Comparison of ENCODE assay signal across 28 mouse cellular contexts in the genomic region with DNA sequence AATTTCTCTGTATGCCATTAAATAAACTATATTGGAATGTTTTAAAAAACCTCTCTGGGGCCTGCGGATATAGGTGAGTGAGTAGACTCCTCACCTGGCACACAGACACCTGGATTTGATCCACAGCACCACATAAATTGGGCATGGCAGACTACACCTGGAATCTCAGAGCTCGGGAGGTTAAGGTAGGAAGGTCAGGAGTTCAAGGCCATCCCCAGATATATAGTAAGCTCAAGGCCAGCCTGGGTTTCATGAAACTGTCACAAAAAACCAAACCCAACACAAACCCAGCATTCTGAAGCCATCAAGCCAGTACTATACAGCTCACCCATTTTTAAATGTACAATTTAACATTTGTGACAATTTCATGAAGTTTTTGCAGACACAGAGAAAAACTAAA.
"Had no signal": no experiment of that assay in that cellular context is flagged by ENCODE, and none has a peak within 500 bp of the region (broad histone marks: within the 10 kb centered on the region; RNA-seq: fewer than 3 reads in every experiment).

No protein-coding gene starts in this region.

- H3K9me3 ChIP-seq: embryonic facial prominence, embryonic 10.5 days; embryonic facial prominence, embryonic 12.5 days; embryonic facial prominence, embryonic 13.5 days; embryonic facial prominence, embryonic 15.5 days; forebrain, embryonic 10.5 days; forebrain, embryonic 12.5 days; forebrain, embryonic 13.5 days; forebrain, embryonic 15.5 days had no signal

- ATAC-seq: forebrain, embryonic 14.5 days; forebrain, embryonic 15.5 days; forebrain, embryonic 16.5 days; forebrain, postnatal 0 days had no signal

- H3K4me3 ChIP-seq: embryonic facial prominence, embryonic 10.5 days; embryonic facial prominence, embryonic 12.5 days; embryonic facial prominence, embryonic 13.5 days; embryonic facial prominence, embryonic 15.5 days; erythroblast, embryonic 14.5 days; forebrain, embryonic 10.5 days; forebrain, embryonic 12.5 days; forebrain, embryonic 13.5 days; forebrain, embryonic 15.5 days; gastrocnemius, adult 2 months; heart, adult 2 months had no signal

- H3K4me1 ChIP-seq: embryonic facial prominence, embryonic 12.5 days had no signal

- H3K36me3 ChIP-seq: embryonic facial prominence, embryonic 10.5 days; embryonic facial prominence, embryonic 12.5 days; embryonic facial prominence, embryonic 13.5 days; embryonic facial prominence, embryonic 15.5 days; forebrain, embryonic 10.5 days; forebrain, embryonic 12.5 days; forebrain, embryonic 15.5 days had no signal

- H3K9ac ChIP-seq: embryonic facial prominence, embryonic 12.5 days; embryonic facial prominence, embryonic 13.5 days; embryonic facial prominence, embryonic 15.5 days; forebrain, embryonic 12.5 days; forebrain, embryonic 13.5 days; forebrain, embryonic 15.5 days; forebrain, postnatal 0 days had no signal

- H3K27ac ChIP-seq: embryonic facial prominence, embryonic 10.5 days; embryonic facial prominence, embryonic 12.5 days; embryonic facial prominence, embryonic 13.5 days; embryonic facial prominence, embryonic 15.5 days; forebrain, embryonic 12.5 days; forebrain, embryonic 13.5 days; forebrain, embryonic 15.5 days; gastrocnemius, adult 2 months; heart, adult 2 months had no signal

- H3K27me3 ChIP-seq: embryonic facial prominence, embryonic 12.5 days; embryonic facial prominence, embryonic 13.5 days; embryonic facial prominence, embryonic 15.5 days; forebrain, embryonic 12.5 days; forebrain, embryonic 13.5 days; forebrain, embryonic 15.5 days had no signal

- DNase-seq: cerebellum, adult 2 months; cerebellum, adult 8-10 months; cerebellum, adult 9-10 months; cerebellum, adult 9-11 months; cerebellum, postnatal 10 days; cerebellum, postnatal 14 days; cerebellum, postnatal 25 days; cerebellum, postnatal 36 days; embryo, embryonic 11 days; forebrain, postnatal 0 days; gastrocnemius, adult 2 months; gastrocnemius, postnatal 10 days; gastrocnemius, postnatal 14 days; gastrocnemius, postnatal 25 days; gastrocnemius, postnatal 36 days; heart, adult 18-20 months; heart, adult 2 months had no signal

- H3K4me2 ChIP-seq: embryonic facial prominence, embryonic 12.5 days; embryonic facial prominence, embryonic 13.5 days; embryonic facial prominence, embryonic 15.5 days; forebrain, embryonic 12.5 days; forebrain, embryonic 13.5 days; forebrain, embryonic 15.5 days had no signal
